Mouse (Mus musculus) megakaryocyte, embryonic 14.5 days (primary cell): Measurements from ENCODE around the gene Junb.

ENCODE experiments used
- FLI1 ChIP-seq: IDR thresholded peaks from 2 replicates; pipeline ENCODE4 v1.6.1; 2012; ENCODE audit warnings: low read length, inconsistent platforms, mixed read lengths
- GATA1 ChIP-seq: IDR thresholded peaks from 3 replicates; pipeline ENCODE4 v1.6.1; 2012; ENCODE audit warnings: mixed read lengths, low read length, inconsistent platforms, borderline replicate concordance

DNA sequence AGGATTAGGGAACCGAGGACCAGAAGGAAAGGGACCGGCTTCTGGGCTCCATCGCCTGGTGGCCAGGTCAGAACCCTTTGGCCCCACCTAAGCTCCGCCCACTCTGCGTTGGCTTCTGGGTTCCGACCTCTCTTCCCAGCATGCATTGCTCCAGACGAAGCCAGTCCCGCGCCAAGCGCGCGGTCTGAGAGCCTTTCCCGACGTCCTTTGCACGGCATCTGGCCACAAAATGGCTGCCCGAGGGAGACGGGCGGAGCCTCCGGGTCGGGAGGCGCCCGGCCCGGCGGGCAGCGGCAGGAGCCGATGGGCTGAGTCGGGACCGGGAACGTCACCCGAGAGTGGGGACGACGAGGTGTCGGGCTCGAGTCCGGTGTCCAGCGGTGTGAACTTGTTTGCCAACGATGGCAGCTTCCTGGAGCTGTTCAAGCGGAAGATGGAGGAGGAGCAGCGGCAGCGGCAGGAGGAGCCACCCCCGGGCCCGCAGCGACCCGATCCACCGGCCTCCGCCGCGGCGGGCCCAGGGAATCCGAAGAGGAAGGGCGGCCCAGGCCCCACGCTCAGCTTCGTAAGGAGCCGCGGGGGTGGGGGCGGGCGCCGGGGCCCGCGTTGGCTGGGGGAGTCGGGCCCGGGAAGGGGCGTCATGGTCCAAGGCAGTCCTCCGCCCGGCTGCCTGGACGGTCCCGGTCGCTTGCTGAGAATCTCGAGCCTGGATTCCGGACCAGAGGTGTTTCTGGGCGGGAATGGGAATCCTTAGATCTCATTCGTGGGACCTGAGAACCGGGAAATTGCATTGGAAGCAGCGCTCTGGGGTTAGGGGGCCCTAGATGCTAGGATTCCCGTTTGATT, 48.4 kb upstream of the Junb start, which contains the start of gene Trir:
- TF ChIP-seq FLI1 (no peak), GATA1 (no peak)
